Mouse (Mus musculus) cortical plate, adult 2 months (tissue): Measurements from ENCODE around the gene Pcgf3. TPM values are rescaled to one million over a fixed set of nuclear protein-coding genes. Genes with fewer than 3 reads are reported as not detected.

ENCODE experiments used
- H3K27ac ChIP-seq: fragments of 200-500 bp; 2 replicates; pipeline ENCODE4 v1.5.1; 2012; ENCODE audit warnings: low read length, control low read depth, inconsistent platforms; ENCODE audit not compliant: insufficient read depth
- H3K4me1 ChIP-seq: fragments of 200-500 bp; 2 replicates; pipeline ENCODE4 v1.6.1; 2011; ENCODE audit warnings: low read length; ENCODE audit not compliant: control insufficient read depth, insufficient read depth
- H3K4me3 ChIP-seq: fragments of 200-500 bp; 2 replicates; pipeline ENCODE4 v1.5.1; 2011; ENCODE audit warnings: mild to moderate bottlenecking, low read length, control low read depth; ENCODE audit not compliant: insufficient read depth
- CTCF ChIP-seq: fragments of 200-500 bp; IDR thresholded peaks from 2 replicates; pipeline ENCODE4 v1.5.1; 2011; ENCODE audit warnings: mild to moderate bottlenecking, control low read depth, low read length; ENCODE audit not compliant: insufficient read depth; ENCODE audit errors: extremely low read depth
- POLR2A ChIP-seq: fragments of 200-500 bp; IDR thresholded peaks from 2 replicates; pipeline ENCODE4 v1.6.1; 2011; ENCODE audit warnings: mild to moderate bottlenecking, low read length, control low read depth; ENCODE audit not compliant: insufficient read depth; ENCODE audit errors: extremely low read depth
- polyA plus RNA-seq: library from polyadenylated mRNA; depleted of rRNA; stranded (reverse); fragments of >200 nt; gene quantifications from 2 replicates; pipeline ENCODE4 v1.2.3, GENCODE M21; 2012

The Pcgf3 gene
- polyA plus RNA-seq, 1 experiment: 18.0 TPM

DNA sequence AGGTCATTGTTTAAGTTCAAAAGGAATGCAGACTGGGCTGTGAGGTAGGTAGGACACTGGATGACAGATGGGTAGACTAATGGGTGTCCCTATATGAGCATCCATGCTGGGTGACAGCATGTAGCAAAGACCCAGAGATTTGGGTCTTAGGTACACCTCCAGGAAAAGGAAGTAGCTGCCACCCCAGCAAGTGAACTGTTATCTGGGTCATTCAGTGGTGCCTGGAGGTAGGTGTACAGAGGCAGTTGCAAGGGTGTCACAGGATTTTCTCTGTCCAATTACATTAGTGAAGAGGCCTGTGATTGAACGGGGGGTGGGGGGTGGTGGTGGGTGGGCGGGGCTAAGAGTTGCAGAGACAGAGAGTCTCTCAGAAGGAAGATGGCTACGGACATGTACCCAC is 55.6 kb downstream of the Pcgf3 start:
- H3K27ac ChIP-seq: no peak overlapping the region
- H3K4me3 ChIP-seq: no peak overlapping the region
- 0 out of 2 replicates have a peak, but pooled peaks cover under 1% of the 10 kb centered on the region for H3K4me1 ChIP-seq
- TF ChIP-seq CTCF (no peak), POLR2A (no peak)

DNA sequence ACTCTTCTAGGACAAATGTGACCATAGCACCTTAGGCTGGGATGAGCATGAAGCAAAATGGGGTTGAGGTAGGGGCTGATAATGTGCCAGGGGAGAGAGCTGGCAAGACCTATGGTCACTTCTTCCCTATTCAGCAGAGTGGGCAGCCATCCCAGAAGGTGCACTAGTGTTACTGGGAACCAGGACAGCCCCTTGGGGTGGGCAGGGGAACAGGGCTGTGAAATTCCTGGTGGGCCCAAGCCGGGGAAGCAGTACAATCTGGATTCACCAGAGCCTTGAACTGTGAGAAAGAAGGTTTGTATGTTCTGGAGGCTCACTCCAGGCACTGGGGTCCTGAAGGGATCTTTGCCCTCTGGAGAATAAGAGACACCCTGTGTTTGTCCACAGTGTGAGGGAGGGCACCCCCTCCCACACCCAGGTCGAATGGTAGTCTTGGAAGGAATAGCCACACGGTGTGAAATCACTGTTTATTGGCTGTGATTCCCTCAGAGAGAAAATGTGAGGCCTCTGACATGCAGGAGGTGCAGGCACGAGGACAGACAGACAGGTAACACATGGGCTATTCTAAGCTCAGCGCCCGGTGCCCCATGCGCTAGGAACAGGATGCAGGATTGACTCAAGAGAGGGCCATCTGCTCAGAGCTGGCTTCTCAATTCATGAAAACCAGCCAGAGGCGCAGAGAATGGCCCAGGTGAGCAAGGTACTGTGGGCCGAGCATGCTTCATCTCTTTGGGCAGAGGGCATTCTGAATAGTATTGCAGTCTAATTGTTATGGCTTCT is 57.3 kb downstream of the Pcgf3 start:
- Histone ChIP-seq H3K27ac (no peak overlapping the region), H3K4me1 (peaks cover 2% of the 10 kb centered on the region; the same call in 1 of the 2 replicates), H3K4me3 (no peak overlapping the region)
- TF ChIP-seq CTCF: no peak

DNA sequence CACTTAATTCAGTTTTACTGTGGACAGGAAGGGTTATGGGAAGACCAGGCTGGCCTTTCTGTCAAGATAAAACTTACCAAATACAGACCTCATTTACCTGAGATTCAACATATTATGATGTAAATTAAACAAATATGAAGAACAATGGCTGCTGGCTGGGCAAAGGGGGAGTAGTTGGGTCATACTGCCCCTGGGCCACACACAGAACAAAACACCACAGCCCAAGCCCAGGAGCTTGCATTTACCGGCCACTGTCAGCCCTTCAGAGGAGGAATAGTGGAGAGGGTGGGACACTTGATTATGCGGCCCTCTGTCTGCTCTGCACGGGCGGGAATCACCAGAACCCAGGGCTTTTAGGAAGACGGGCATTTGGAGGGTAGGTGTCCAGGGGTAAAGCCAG is 57.9 kb downstream of the Pcgf3 start:
- Histone ChIP-seq H3K4me3 (no peak overlapping the region), H3K27ac (no peak overlapping the region), H3K4me1 (peaks cover 2% of the 10 kb centered on the region; the same call in 1 of the 2 replicates)
- TF ChIP-seq CTCF (no peak), POLR2A (no peak)

DNA sequence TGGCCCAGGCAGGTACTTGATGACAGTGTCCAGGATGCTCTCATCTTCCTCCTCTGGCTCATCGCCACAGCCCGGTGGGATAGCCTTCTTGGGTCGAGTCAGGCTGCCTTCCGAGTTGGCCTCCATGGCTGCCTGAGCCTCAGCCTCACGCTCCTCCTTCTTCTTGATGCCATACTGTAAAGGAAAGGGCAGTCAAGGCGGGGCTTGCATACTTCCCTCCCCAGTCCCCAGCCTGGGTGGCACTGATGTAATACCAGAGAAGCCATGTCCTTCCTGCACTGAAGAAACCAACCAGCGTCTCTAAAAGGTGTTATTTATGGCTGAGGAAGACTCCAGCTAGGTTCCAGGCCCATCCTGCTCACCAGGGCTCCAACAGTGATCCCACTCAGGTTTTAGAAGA is 59.1 kb downstream of the Pcgf3 start:
- H3K4me1 ChIP-seq: peaks cover 2% of the 10 kb centered on the region; the same call in 1 of the 2 replicates
- no peak overlapping the region for H3K27ac ChIP-seq
- TF ChIP-seq POLR2A: no peak
- TF ChIP-seq CTCF: no peak
- H3K4me3 ChIP-seq: no peak overlapping the region

DNA sequence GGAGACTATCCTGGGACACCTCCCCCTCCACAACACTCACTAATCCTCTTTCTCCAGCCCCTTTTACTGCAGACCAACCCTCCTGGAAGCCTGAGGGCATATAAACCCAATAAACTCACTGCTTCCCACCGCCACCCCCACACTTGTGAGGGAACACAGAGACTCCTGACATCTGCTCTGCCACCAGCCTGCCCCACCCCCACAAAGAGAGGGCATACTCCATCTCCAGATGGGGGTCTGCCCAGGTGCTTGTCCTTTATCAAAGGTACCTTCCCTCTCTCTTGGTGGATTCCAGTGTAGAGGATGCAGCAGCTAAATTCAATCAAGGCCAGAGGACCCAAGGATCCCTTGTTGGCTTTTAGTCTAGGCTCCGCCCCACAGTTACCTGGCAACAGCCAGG is 60.0 kb downstream of the Pcgf3 start:
- Histone ChIP-seq H3K4me3 (no peak overlapping the region), H3K4me1 (peaks cover 2% of the 10 kb centered on the region; the same call in 1 of the 2 replicates), H3K27ac (no peak overlapping the region)
- TF ChIP-seq POLR2A (no peak), CTCF (no peak)

DNA sequence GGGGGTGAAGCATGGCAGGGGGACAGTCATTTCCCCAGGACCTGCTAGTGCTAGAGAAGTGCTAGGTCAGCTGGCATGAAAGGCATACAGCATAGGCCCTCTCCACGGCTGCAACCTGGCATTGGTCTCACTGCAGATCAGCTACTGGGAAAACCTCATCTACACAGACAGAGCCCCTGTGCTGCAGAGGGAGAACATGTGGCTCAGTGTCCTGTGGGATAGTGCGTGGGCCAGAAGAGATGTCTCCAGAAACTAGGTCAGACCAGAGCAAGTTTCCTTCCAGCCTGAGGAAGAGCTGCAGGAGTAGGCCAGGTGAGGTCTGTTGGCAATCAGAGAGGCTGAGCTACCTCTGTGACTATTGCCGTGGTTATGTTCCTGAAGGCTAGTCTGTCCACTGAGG is 60.9 kb downstream of the Pcgf3 start:
- H3K27ac ChIP-seq: no peak overlapping the region
- no peak for TF ChIP-seq CTCF
- TF ChIP-seq POLR2A: no peak
- H3K4me3 ChIP-seq: no peak overlapping the region
- H3K4me1 ChIP-seq: peaks cover 2% of the 10 kb centered on the region; the same call in 1 of the 2 replicates

DNA sequence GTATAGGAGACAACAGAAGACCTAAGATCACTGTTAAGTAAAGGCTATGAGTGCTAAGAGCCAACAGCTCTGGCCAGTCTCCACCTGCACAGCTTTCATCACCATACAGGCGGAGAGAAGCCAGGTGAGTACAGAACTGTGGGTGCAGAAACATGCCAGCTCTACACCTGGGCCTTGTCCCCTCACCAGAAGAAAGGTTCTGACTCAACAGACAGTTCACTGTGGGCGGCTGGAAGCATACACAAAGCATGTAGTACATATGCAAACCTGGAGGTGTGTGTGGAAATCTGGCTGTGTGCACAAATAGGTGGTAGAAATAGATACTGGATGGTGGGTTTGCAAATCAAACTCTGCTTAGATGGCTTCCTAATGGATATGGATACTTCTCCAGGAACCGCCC is 61.6 kb downstream of the Pcgf3 start:
- Histone ChIP-seq H3K4me3 (no peak overlapping the region), H3K4me1 (peaks cover 2% of the 10 kb centered on the region; the same call in 1 of the 2 replicates), H3K27ac (no peak overlapping the region)
- TF ChIP-seq CTCF: no peak
- TF ChIP-seq POLR2A: no peak

DNA sequence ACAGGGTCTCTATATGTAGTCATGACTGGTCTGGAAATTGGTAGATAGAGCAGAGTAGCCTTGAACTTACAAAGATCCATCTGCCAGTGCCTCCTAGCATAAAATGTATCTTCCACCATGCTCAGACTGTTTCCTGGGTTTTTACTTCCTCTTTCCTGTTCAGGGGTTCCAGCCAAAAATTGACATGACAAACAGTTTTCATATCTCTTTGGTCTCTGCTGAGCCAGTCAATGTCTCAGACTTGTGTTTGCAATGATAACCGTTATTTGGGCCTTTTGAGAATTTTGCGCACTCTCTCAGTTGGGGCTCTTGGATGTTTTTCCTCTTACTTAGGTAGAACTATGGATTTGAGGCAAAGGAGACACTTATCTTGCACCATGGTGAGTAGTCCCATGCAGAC is 73.2 kb downstream of the Pcgf3 start:
- Histone ChIP-seq H3K4me1 (peaks cover 1% of the 10 kb centered on the region; the same call in 1 of the 2 replicates), H3K4me3 (no peak overlapping the region), H3K27ac (no peak overlapping the region)
- TF ChIP-seq CTCF (no peak), POLR2A (no peak)

DNA sequence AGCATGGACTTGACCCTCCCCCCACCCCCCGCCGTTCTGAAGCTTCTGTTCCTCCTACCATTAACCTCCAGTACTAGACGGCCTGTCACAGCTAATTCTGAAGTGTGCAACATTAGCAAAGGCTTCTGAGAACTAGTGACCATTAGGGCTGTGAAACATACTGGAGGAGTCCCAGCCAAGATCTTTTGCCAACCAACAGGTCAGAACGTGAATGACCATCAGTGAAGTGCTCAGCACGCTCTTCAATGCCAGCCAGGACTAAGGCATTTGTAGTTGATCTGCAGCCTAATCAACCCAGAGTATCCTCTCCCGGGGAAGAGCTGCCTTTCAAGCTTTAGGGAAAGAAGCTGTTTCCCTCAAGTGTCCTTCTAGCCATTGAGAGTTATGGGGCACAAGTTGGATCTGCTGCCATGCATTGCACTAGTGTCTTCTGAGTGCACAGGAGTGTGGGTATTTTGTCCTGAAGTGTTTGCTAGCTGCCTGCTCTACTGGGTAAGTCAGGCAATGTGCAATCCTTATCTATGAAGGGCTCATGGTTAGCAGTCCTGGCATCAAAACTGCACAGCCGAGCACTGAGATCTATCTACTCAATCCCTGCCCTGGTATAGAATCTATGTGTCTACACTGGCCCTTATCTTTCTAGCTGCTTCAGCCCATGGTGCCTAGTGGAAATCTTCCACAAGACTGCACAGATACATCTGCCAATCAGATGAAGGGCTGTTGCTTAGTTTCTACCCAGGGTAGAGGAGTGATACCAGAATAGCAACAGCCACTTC is 82.7 kb downstream of the Pcgf3 start:
- Histone ChIP-seq H3K4me1 (peaks cover 8% of the 10 kb centered on the region), H3K4me3 (no peak overlapping the region), H3K27ac (no peak overlapping the region)
- TF ChIP-seq POLR2A: no peak
- no peak for TF ChIP-seq CTCF
